Mouse (Mus musculus) v-Abl transformed pro-B cells (cell line): ENCODE measurements around the gene Nr1d2.
"Not testable (repeated sequence)": the region's sequence is repeated elsewhere in the genome, so short reads cannot be mapped to it uniquely, and the experiment has no call there.

ENCODE experiments used
- in situ Hi-C, 2 experiments: fragments of 400-800 bp; cut with MboI; formaldehyde crosslinking; loops; one replicate each; pipeline ENCODE4 v1.15.1; 2025; ENCODE audit not compliant: unreplicated experiment in 2 of 2

Nr1d2 gene

DNA sequence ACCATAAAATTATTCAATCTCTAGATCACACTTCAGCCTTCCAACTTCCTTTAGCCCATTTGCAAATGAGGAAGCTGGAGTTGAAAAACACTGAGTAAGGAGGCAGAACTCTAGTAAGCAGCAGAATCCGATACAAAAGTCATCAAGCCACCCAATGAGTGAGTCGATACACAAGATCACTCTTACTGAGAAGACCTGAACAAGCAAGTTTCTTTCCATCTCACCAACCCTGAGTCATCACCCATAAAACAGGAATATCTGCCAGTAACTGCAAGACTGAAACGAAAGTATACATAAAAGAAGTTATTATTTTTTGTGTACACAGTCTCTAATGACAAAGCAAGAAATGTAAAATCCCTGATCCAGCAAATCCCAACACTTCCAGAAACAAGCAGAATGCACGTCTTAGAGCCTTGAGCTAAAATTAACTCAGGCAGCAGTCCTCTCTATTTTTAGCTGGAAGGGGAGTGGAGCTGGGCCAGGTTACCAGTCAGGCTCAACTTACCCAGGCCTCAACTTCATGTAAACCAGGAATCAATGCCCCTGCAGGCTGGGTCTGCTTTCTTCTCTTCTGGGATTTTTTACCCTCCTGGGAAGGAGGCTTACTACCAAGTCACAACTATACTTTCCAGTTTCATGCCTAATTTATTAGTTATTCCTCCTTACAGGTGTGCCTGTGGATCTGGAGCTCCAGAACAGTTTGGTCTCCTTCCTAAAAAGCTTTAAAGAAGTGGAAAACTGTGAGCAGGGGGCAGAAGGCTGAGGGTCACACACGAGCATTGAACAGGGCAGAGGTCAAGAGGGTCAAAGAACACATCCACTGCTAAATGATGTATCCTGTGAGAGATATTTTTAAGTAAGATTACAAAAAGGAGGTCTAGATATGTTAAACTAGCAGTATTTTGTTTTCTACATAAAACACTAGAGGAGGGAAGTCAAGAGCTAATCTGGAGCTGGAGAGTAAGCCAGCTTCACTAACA lies 4.7 kb downstream of the Nr1d2 start:
- in situ Hi-C loops: no loop called here

DNA sequence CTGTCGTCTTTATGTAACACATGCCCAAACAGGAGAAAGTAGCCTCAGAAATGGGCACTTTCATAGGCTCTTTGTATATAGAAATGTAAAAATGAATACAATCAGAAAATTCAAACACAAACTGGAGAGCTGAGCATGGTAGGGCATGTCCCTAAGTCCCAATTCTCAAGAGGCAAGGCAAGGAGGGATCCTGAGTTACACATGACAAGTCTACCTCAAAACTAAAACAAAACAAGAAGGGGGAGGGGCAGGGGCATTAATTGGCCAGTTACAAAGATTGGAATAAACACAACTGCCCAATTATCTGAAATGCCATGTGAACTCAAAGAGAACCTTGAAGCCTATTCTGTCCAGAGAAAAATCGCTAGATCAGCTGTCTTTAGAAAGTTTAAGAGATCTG lies 5.9 kb downstream of the Nr1d2 start:
- in situ Hi-C loops: no loop called here

DNA sequence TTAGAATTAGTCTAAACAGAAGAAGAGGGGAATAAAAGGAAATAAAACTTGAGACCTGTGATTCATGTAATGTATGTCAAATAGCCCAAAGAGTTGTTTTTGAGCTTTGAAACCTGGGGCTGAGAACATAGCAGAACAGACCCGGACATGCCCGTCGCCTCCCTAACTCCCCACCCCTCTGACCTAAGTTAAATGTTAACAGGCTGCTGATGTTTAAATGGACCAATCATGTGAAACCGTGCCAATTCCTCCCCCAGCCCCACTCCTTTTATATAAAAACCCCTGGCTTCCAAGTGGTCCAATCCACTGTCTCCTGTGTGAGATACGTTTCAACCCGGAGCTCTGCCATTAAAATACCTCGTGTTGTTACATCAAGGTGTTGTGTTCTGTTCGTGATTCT lies 7.1 kb downstream of the Nr1d2 start:
- in situ Hi-C loops: not testable (repeated sequence)

DNA sequence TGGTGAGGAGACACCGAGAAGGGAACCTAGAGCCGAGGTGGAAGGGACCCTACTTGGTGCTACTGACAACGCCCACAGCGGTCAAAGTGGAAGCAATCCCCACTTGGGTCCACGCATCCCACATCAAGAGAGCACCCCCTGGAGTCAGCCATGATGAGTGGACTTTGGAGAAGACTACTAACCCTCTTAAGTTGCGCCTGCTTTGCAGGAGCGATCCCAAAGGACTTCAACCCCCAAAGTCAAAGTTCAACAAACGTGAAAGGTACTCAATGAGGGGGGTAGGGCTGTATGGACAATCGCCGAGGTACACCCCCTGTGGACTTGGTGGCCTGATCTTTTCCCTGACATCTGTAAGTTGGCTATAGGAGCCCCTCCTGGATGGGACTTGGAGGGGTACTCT lies 9.2 kb downstream of the Nr1d2 start:
- in situ Hi-C loops: not testable (repeated sequence)

DNA sequence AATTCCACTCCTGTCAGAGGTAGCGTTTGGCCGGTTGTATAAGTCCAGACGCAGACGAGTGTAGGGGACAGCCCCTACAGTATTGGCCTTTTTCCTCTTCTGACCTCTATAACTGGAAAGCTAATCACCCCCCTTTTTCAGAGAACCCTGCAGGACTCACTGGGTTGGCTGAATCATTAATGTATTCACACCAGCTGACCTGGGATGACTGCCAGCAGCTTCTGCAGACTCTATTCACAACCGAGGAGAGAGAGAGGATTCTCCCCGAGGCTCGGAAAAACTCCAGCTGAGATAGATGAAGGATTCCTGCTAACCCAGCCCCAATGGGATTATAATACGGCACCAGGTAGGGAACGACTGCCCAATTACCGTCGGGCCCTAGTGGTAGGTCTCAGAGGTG lies 12.7 kb downstream of the Nr1d2 start:
- in situ Hi-C loops: not testable (repeated sequence)

DNA sequence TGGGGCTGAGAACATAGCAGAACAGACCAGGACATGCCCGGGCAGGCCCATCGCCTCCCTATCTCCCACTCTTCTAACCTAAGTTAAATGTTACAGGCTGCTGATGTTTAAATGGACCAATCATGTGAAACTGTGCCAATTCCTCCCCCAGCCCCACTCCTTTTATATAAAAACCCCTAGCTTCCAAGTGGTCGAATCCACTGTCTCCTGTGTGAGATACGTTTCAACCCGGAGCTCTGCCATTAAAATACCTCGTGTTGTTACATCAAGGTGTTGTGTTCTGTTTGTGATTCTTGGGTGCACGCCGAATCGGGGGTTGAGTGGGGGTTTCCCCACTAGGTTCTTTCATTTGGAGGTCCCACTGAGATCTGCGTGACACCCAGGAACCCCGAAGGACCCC lies 13.5 kb downstream of the Nr1d2 start:
- in situ Hi-C loops: not testable (repeated sequence)

DNA sequence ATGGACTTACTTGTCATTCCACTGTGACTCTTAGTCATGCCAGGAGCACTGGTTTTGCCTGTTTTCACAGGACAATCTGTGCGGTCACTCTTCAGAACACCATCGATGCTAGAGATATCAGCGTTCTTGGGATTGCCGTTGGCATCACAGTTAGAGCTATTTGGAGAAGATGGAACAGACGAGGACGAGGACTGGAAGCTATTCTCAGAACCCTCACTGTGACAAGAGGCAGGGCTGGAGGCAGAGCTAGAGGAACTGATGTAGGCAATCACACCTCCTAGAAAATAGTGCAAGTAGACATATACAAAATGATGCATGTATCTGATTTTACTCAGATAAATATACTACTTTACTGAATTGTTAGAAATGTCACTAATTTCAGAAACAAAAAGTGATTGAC lies 16.9 kb downstream of the Nr1d2 start:
- in situ Hi-C loops: loop anchor here (25.0 kb wide), 2 partner anchors 790 to 815 kb away; no protein-coding TSS in a partner anchor

DNA sequence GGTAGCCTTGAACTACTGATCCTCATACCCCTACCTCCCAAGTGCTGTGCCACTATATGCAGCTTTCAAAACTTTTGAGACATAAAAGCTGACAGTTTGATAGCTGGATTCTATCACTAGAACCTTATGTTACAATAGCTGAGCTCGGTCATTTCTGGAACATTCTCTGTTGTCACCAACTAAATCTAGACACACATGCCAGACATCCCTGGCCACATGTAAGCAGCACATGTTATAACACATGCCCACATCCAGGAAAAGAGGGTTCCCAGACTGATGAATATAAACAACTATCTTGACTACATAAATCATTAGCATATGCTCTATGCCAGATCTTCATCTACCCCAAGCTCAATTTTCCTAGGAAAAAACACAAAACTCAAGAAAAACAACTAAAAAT lies 21.8 kb downstream of the Nr1d2 start:
- in situ Hi-C loops: loop anchor here (10.0 to 25.0 kb wide), 3 partner anchors 258 to 820 kb away; no protein-coding TSS in a partner anchor

DNA sequence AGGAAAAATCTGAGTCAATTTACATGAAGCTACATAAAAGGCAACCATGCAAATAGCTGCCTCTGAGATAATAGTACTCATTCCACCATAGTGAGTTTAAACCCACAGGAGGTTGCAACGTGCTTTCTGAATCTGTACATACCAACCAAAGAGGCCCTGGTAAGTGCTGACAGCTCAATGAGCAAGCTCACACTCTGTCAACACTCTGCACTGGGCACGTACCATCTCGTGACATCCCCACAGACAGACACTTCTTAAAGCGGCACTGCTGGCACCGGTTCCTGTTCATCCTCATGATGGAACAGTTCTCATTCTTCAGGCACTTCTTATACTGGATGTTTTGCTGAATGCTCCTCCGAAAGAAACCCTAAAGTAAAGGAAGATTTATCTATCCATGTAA lies 22.5 kb downstream of the Nr1d2 start:
- in situ Hi-C loops: loop anchor here (10.0 to 25.0 kb wide), 3 partner anchors 258 to 821 kb away; no protein-coding TSS in a partner anchor

DNA sequence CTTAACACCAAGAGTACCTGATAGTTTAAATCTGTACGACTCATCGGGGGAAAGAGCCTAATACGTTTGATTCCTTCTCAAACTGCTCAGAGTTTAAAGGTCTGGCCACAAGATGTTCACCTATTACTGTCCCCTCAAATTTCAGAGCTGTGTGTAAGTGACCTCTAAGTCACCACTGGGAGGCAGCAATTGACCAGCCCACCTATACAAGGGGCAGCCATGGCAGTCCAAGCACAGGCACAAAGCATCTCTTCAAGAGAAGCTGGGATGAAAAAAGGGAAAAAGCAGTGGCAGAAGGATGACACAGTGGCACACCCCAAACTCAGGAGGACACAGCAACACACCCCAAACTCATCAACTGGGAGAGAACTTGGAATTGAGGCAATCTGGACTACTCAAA lies 28.1 kb downstream of the Nr1d2 start:
- in situ Hi-C loops: loop anchor here (10.0 to 25.0 kb wide), 3 partner anchors 264 to 827 kb away; no protein-coding TSS in a partner anchor

DNA sequence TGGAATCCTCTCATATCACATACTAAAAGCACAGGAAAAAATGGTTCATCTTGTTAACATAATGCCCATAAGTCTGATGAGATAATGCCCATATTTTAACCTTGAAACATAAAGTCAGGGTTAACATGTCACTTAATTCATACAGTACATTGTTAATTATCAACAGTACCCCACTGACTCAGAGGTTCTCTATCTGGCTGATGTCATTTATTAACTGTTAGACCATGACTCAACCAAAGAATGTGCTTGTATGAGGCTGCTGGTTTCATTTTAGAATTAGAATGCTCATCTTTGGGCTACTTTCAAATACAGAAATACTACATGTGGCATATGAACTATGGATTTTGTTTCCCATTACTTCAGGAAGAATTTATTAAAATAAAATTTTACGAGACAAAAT lies 34.6 kb downstream of the Nr1d2 start:
- in situ Hi-C loops: loop anchor here (25.0 kb wide), 2 partner anchors 808 to 833 kb away; no protein-coding TSS in a partner anchor

DNA sequence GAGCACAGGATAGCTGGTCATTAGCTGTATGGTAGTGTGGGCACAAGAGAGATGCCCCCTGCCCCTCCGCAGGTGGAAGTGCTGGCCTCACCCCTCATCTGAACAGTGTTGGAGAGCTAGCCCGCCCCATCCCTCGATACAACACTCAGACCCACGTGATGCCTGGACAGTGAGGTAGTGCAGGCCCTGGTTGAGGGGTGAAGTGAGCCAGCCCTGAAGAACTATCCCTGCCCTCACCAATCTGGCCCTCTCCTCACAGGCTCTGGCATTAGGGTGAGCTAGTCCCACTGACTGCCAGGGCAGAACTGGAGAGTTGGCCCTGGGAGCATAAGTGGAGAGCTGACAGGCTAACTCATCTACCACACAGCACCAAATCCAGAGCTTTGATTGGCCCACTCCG lies 37.5 kb downstream of the Nr1d2 start:
- in situ Hi-C loops: loop anchor here (25.0 kb wide), 2 partner anchors 811 to 836 kb away; no protein-coding TSS in a partner anchor

DNA sequence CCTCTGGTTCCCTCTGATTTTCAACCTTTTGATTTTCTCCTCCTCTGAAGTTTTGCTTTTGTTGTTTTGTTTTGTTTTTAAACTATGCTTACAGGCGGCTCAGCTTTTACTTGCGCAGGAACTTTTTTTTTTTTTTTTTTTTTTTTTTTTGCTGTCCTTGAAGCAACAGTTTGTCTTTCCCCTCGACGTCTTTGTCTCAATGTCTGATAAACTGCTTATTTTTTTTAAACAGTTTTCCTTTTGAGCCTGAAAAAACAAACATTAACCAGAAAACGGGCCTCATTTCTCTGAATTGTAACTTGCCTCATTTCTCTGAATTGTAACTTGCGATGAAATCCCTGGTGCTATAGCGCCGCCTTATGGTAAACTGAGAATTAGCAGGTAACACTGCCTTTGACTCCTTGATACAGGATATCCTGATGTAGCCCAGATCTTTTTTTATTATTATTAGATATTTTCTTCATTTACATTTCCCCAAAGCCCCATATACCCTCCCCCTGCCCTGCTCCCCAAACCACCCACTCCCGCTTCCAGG lies 52.0 kb downstream of the Nr1d2 start:
- in situ Hi-C loops: loop anchor here (5.0 kb wide), 1 partner anchor 1755 kb away; no protein-coding TSS in a partner anchor

DNA sequence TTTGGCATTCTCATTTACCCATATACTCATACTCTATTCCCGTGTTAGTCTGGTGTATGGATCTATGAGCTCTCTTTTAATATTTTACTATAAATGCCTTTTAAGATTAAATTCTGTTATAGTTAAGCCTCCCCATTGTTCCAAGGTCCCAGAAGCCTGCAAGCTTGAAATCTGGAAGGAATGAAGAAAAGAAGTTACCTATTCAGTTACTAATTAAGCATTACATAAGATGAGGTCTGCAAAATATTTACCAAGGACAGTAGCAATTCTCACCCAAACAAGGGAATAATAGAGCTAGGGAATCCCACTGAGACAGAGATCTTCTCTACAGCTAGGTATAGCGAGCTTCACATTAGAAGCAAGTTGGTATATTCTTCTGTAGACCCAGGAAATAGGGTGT lies 61.4 kb downstream of the Nr1d2 start:
- in situ Hi-C loops: not testable (repeated sequence)

DNA sequence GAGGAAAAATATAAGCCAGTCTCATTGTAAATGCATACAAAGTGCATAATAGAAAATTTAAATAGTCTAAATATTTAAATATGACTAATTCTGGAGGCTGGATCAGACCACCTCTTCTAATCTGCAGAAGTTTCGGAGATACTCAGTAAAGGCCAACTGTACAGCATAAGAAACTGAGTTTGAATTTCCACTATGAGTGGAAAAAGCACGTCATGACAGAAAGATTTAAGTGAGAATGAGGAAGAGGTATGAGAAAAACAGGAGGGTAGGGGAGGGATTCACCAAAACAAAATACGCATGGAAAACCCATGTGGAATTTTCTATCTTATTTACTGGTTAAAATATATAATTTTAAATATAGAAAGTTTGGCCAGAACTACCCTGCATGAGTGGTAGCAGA lies 71.3 kb downstream of the Nr1d2 start:
- in situ Hi-C loops: loop anchor here (5.0 to 10.0 kb wide), 7 partner anchors 133 to 763 kb away; partner anchors contain the start of gene Thrb (in 1 of the 2)

DNA sequence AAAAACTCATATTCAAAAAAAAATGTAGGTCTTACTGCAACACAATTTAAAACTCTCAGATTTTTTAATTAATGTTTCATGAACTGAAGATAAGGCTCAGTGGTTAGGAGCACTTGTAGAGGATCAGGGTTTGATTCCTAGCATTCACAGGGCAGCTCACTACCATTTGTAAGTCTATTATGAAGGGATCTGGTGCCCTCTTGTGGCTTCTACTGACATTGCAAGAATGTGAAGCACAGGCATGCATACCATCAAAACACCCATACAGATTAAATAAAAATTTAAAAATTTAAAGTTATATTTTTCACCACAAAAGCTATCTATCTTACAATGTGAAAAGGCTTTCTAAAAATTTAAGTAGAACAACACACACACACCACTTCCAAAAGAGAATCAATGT lies 71.9 kb downstream of the Nr1d2 start:
- in situ Hi-C loops: loop anchor here (5.0 to 10.0 kb wide), 7 partner anchors 132 to 762 kb away; partner anchors contain the start of gene Thrb (in 1 of the 2)
